Comparison of ENCODE assay signal across 13 mouse cellular contexts in the genomic region with DNA sequence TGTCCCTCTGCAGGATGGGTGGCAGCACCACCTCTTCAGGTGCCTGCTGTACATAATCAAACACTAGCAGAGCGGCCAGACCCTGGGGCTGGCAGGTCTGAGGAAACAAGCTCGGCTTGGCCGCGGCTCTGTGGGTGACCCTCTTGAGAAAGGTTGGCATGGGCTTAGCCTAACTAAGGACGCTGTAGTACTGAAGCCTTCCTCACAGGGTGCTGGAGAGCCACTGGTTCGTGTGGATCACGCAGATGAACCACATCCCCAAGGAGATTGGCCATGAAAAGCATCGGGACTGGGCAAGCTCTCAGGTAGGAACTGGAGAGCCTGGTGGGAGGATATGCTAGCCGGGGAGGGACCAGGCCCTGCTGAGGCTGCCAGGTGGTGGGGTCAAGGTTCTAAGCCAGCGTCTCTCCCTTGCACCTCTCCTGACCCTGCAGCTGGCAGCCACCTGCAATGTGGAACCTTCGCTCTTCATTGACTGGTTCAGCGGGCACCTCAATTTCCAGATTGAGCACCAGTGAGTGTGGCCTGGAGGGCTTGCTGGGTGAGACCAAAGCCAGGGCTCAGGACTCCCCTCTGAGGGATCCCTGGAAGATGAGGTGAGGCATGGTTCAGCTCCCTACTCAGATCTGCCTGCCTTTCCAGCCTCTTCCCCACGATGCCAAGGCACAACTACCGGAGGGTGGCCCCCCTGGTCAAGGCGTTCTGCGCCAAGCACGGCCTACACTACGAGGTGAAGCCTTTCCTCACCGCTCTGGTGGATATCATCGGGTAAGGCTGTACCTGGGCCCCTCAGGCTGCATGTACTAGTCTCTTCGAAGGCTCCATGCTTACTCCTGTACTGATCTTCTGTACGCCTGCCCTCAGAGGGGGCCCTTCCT. TPM values are rescaled to one million over a fixed set of nuclear protein-coding genes. Genes with fewer than 3 reads are reported as not detected.
DNase-seq lines count a peak whose midpoint lies in the region; ATAC-seq and TF ChIP-seq lines count a peak whose summit lies in the region.
"Had no signal": no experiment of that assay in that cellular context is flagged by ENCODE, and none has a peak within 500 bp of the region (broad histone marks: within the 10 kb centered on the region; RNA-seq: fewer than 3 reads in every experiment).

No protein-coding gene starts in this region.

- TF ChIP-seq CTCF in liver, adult 2 months (IDR thresholded peaks at IDR 0.05; ENCODE audit: low read depth, low read length), result peak; percentile 32; the same call in 1 of the 2 replicates
- TF ChIP-seq CTCF in liver, postnatal 0 days (IDR thresholded peaks at IDR 0.05; ENCODE audit: low read depth), result no peak
- peak; percentile 20; the same call in 1 of the 2 replicates for TF ChIP-seq CTCF in hindbrain, postnatal 0 days (IDR thresholded peaks at IDR 0.05; ENCODE audit: low read depth)

- no peak for ATAC-seq in liver, postnatal 0 days
- ATAC-seq in hindbrain, postnatal 0 days, result no peak
- ATAC-seq: midbrain, embryonic 16.5 days had no signal

- H3K36me3 ChIP-seq in liver, adult 2 months (ENCODE audit: control insufficient read depth, insufficient read depth, low read length), result peaks cover 4% of the 10 kb centered on the region
- H3K36me3 ChIP-seq in liver, postnatal 0 days (replicated peaks; ENCODE audit: insufficient read depth, low read length), result peaks cover 2% of the 10 kb centered on the region; the same call in 1 of the 2 replicates
- peaks cover 22% of the 10 kb centered on the region for H3K36me3 ChIP-seq in hindbrain, postnatal 0 days (ENCODE audit: insufficient read depth, low read length)

- no peaks in the 10 kb centered on the region for H3K79me2 ChIP-seq in liver, adult 2 months (ENCODE audit: control insufficient read depth, insufficient read depth, low read length)

- peaks cover 36% of the 10 kb centered on the region for H3K4me1 ChIP-seq in liver, adult 2 months (ENCODE audit: control insufficient read depth, insufficient read depth, low read length)
- H3K4me1 ChIP-seq in liver, postnatal 0 days (ENCODE audit: insufficient read depth), result peaks cover 23% of the 10 kb centered on the region
- H3K4me1 ChIP-seq in hindbrain, postnatal 0 days (ENCODE audit: insufficient read depth, low read length), result no peaks in the 10 kb centered on the region

- no peaks in the 10 kb centered on the region for H3K9me3 ChIP-seq in liver, postnatal 0 days (ENCODE audit: low read length)
- no peaks in the 10 kb centered on the region for H3K9me3 ChIP-seq in hindbrain, postnatal 0 days (ENCODE audit: low read length)

- TF ChIP-seq EP300 in liver, postnatal 0 days (IDR thresholded peaks at IDR 0.05; ENCODE audit: low read depth), result no peak

- TF ChIP-seq POLR2A in liver, adult 2 months (IDR thresholded peaks at IDR 0.05; ENCODE audit: extremely low read depth, insufficient read depth, low read length), result peak; percentile 5; the same call in 1 of the 2 replicates

- H3K9ac ChIP-seq in liver, adult 2 months (ENCODE audit: low read depth, low read length), result peak overlapping the region; percentile 24
- no peak overlapping the region for H3K9ac ChIP-seq in liver, postnatal 0 days (replicated peaks)
- H3K9ac ChIP-seq in hindbrain, postnatal 0 days (replicated peaks; ENCODE audit: low read length), result no peak overlapping the region

- peak; percentile 40 for DNase-seq in adrenal gland, postnatal 10 days
- DNase-seq in adrenal gland, postnatal 4 days (ENCODE audit: low spot score in 2 of 2), result no peak
- DNase-seq in liver, adult 2 months (ENCODE audit: extremely low read depth, low read depth, low spot score), result peak; percentile 87
- no peak for DNase-seq in liver, postnatal 0 days
- no peak for DNase-seq in hindbrain, postnatal 0 days (ENCODE audit: low spot score)
- peak; percentile 80 to 83 for DNase-seq in kidney, postnatal 36 days
- no peak for DNase-seq in thymus, postnatal 14 days
- DNase-seq in layer of hippocampus, postnatal 25 days (ENCODE audit: extremely low spot score in 1 of 2, low spot score in 1 of 2), result no peak
- DNase-seq: right cerebral cortex, postnatal 25 days had no signal

- WGBS in liver, adult 2 months, result 40% methylated on average over 22 of the region's 22 CpGs
- 76% methylated on average over 22 of the region's 22 CpGs for WGBS in liver, postnatal 0 days (ENCODE audit: insufficient replicate concordance)
- WGBS in hindbrain, postnatal 0 days, result 85% methylated on average over 22 of the region's 22 CpGs

- no peaks in the 10 kb centered on the region for H3K27me3 ChIP-seq in liver, adult 2 months (ENCODE audit: control insufficient read depth, insufficient read depth, low read length)
- no peaks in the 10 kb centered on the region for H3K27me3 ChIP-seq in liver, postnatal 0 days (ENCODE audit: insufficient read depth, low read length)
- H3K27me3 ChIP-seq in hindbrain, postnatal 0 days (ENCODE audit: insufficient read depth, low read length), result no peaks in the 10 kb centered on the region

- no peak overlapping the region for H3K4me2 ChIP-seq in liver, postnatal 0 days (ENCODE audit: low read depth, low read length)
- H3K4me2 ChIP-seq in hindbrain, postnatal 0 days (ENCODE audit: low read depth, low read length), result no peak overlapping the region

- peak overlapping the region; percentile 48 for H3K27ac ChIP-seq in liver, adult 2 months (replicated peaks; ENCODE audit: insufficient read depth, low read depth, low read length)
- H3K27ac ChIP-seq in liver, postnatal 0 days (ENCODE audit: low read depth), result no peak overlapping the region
- H3K27ac ChIP-seq in hindbrain, postnatal 0 days, result no peak overlapping the region

- no peak overlapping the region for H3K4me3 ChIP-seq in liver, adult 2 months (ENCODE audit: insufficient read depth, low read depth, low read length)
- H3K4me3 ChIP-seq in liver, postnatal 0 days (ENCODE audit: low read depth, low read length), result no peak overlapping the region
- H3K4me3 ChIP-seq in hindbrain, postnatal 0 days (ENCODE audit: low read length), result no peak overlapping the region
- H3K4me3 ChIP-seq: erythroblast, embryonic 14.5 days had no signal

RNA-seq across cellular contexts. Expression of a gene that starts 14.7 kb away (rescaled TPM):
- 10 to 100 TPM; 11.1 to 14.7 TPM for total RNA-seq in adrenal gland, postnatal 10 days (2021)
- total RNA-seq in adrenal gland, postnatal 4 days (2021), result 10 to 100 TPM; 12.2 to 19.3 TPM
- total RNA-seq in liver, adult 2 months (2014; rRNA removed), result 1.4 and 2.8 TPM in 2 replicates
- polyA plus RNA-seq in liver, adult 2 months (2012; rRNA removed), result 4.8 TPM in 2 replicates
- 1.7 and 2.0 TPM in 2 replicates for polyA plus RNA-seq in liver, postnatal 0 days (2015; fragmentation: Nextera tagmentation; extraction: Ambion mirVana)
- 52.5 and 59.0 TPM in 2 replicates for total RNA-seq in hindbrain, postnatal 0 days (2014; rRNA removed)
- polyA plus RNA-seq in hindbrain, postnatal 0 days (2015; fragmentation: Nextera tagmentation; extraction: Ambion mirVana), result 35.1 and 37.4 TPM in 2 replicates
- 10 to 100 TPM; 26.3 to 27.9 TPM for total RNA-seq in layer of hippocampus, postnatal 25 days (2021)
- total RNA-seq: neutrophil, adult 5-6 weeks had no signal

RNA-seq across cellular contexts. Expression of a gene that starts 45.5 kb away (rescaled TPM):
- 100 to 1,000 TPM; 344 to 595 TPM for total RNA-seq in adrenal gland, postnatal 10 days (2021)
- 100 to 1,000 TPM; 385 to 397 TPM for total RNA-seq in adrenal gland, postnatal 4 days (2021)
- 284 and 293 TPM in 2 replicates for total RNA-seq in liver, adult 2 months (2014; rRNA removed)
- polyA plus RNA-seq in liver, adult 2 months (2012; rRNA removed), result 586 and 618 TPM in 2 replicates
- 203 and 216 TPM in 2 replicates for polyA plus RNA-seq in liver, postnatal 0 days (2015; fragmentation: Nextera tagmentation; extraction: Ambion mirVana)
- 318 and 330 TPM in 2 replicates for total RNA-seq in hindbrain, postnatal 0 days (2014; rRNA removed)
- polyA plus RNA-seq in hindbrain, postnatal 0 days (2015; fragmentation: Nextera tagmentation; extraction: Ambion mirVana), result 260 and 272 TPM in 2 replicates
- total RNA-seq in layer of hippocampus, postnatal 25 days (2021), result 100 to 1,000 TPM; 164 to 182 TPM

RNA-seq across cellular contexts. Expression of a gene that starts 54.6 kb away (rescaled TPM):
- total RNA-seq in adrenal gland, postnatal 10 days (2021), result 10 to 100 TPM in 1 of 2 experiments, 1 to 10 TPM in 1; 10.0 to 15.0 TPM
- 10 to 100 TPM; 21.8 to 23.9 TPM for total RNA-seq in adrenal gland, postnatal 4 days (2021)
- total RNA-seq in liver, adult 2 months (2014; rRNA removed), result 3.1 and 4.0 TPM in 2 replicates
- 3.1 and 3.8 TPM in 2 replicates for polyA plus RNA-seq in liver, adult 2 months (2012; rRNA removed)
- polyA plus RNA-seq in liver, postnatal 0 days (2015; fragmentation: Nextera tagmentation; extraction: Ambion mirVana), result 74.9 and 80.9 TPM in 2 replicates
- 19.7 and 23.0 TPM in 2 replicates for total RNA-seq in hindbrain, postnatal 0 days (2014; rRNA removed)
- 20.1 and 22.2 TPM in 2 replicates for polyA plus RNA-seq in hindbrain, postnatal 0 days (2015; fragmentation: Nextera tagmentation; extraction: Ambion mirVana)
- total RNA-seq in layer of hippocampus, postnatal 25 days (2021), result 1 to 10 TPM; 9.3 TPM
- total RNA-seq: neutrophil, adult 5-6 weeks had no signal

RNA-seq across cellular contexts. Expression of a gene that starts 54.6 kb away (rescaled TPM):
- under 1 TPM; 0.39 to 0.45 TPM for total RNA-seq in adrenal gland, postnatal 10 days (2021)
- 1 to 10 TPM in 1 of 2 experiments, under 1 TPM in 1; 0.71 to 2.2 TPM for total RNA-seq in adrenal gland, postnatal 4 days (2021)
- not detected in 2 replicates for total RNA-seq in liver, adult 2 months (2014; rRNA removed)
- 0.05 TPM in 1 of 2 replicates, not detected in the other for polyA plus RNA-seq in liver, adult 2 months (2012; rRNA removed)
- 0.08 and 0.13 TPM in 2 replicates for polyA plus RNA-seq in liver, postnatal 0 days (2015; fragmentation: Nextera tagmentation; extraction: Ambion mirVana)
- 0.86 and 1.5 TPM in 2 replicates for total RNA-seq in hindbrain, postnatal 0 days (2014; rRNA removed)
- polyA plus RNA-seq in hindbrain, postnatal 0 days (2015; fragmentation: Nextera tagmentation; extraction: Ambion mirVana), result 2.6 and 3.0 TPM in 2 replicates
- under 1 TPM; 0.85 to 0.96 TPM for total RNA-seq in layer of hippocampus, postnatal 25 days (2021)
- total RNA-seq: common myeloid progenitor, adult 5-6 weeks had no signal
- polyA plus RNA-seq: erythroblast, embryonic 14.5 days had no signal

Comparison
In these comparisons a context has a peak if more than half of its experiments do, and no peak if none do; other contexts are left out.
1. DNase-seq: peak in adrenal gland, postnatal 10 days (single experiment), liver, adult 2 months (single experiment) and kidney, postnatal 36 days (2 of 2); none in adrenal gland, postnatal 4 days (0 of 2), liver, postnatal 0 days (single experiment), hindbrain, postnatal 0 days (single experiment), thymus, postnatal 14 days (single experiment) and layer of hippocampus, postnatal 25 days (0 of 2).